Mouse (Mus musculus): ENCODE results near the gene Olfr1245.
"Not testable (repeated sequence)": the region's sequence is repeated elsewhere in the genome, so short reads cannot be mapped to it uniquely, and the experiment has no call there.

The Olfr1245 gene

DNA sequence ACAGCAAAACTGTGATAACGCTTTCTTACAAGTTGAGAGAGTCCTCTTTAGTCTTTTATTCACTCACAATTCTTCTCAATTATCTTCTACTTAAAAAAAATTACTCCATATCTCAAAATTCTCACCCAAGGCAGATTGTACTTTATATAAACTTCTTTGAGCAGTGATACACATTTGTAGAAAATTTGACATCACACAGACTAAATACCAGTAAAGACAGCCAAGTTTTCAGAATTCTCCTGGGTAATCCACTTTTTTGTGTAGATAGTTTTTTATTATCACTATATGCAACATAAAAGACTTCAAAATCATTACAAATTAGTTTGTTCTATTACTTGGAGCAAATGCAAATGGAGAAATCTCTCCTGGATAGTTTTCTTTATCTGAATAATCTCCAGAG, at the start of gene Olfr1245:
Olfr1245 (minus strand) TSS at position 101 of the 400 bp plus-strand sequence.
- no peak for DNase-seq

DNA sequence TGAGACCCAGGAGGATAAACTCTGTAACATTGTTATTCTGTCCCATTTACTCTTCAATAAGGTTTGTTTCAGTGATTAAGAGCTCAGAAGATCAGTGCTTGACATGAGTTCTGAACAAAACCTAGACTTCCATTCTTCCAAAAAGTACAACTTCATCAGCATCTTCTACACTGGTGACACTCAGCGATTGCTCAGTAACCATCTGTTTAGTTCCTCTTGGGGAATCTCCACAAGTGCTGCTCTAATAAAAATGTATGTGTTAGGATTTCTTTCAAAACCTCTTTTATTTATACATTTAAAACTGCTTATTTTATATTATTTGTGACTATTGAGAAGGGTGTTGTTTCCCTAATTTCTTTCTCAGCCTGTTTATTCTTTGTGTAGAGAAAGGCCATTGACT, 39.9 kb upstream of the Olfr1245 start, which contains the start of gene Olfr1248:
Olfr1248 (minus strand) TSS at position 101 of the 400 bp plus-strand sequence.
- DNase-seq = not testable (repeated sequence)

DNA sequence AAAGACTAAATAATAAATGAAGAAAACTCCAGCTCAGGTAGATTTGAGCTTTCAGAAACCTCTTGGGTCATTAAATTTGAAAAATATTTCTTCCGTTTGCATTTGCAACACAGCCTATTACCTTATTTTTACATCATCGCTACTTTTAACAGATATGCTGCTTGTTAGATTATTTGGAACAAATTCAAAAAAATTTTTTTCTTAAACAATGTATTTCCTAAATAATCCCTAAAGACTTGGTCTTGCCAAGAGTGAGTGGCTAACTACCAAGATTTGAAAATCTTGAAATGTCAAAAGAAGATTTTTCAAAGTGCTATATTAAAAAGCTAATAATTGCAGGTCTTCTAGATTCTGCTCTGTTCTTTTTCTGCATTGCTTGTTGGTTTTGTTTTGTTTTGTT, 35.8 kb upstream of the Olfr1245 start, which contains the start of gene Olfr1247:
Olfr1247 (minus strand) TSS at position 101 of the 400 bp plus-strand sequence.
- no peak for DNase-seq

DNA sequence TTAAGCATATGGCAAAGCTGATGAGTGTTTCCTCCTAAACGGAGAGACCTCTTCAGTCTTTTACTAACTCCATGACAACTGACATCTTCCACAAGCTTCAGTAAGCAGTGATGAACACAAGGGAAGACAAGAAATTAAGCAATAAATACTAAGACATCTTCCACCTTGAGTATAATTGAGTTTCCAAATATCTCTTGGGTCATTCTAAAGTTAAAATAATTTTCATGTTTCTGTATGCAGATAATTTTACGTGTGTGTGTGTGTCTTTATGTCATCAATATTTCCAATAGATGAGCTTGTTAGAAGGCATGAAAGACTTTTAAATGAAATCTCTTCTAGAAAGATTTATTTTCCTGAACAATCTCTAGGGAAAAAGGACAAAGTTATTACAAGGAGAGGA, 14.8 kb upstream of the Olfr1245 start, which contains the start of gene Olfr1246:
Olfr1246 (minus strand) TSS at position 101 of the 400 bp plus-strand sequence.
- DNase-seq = no peak

DNA sequence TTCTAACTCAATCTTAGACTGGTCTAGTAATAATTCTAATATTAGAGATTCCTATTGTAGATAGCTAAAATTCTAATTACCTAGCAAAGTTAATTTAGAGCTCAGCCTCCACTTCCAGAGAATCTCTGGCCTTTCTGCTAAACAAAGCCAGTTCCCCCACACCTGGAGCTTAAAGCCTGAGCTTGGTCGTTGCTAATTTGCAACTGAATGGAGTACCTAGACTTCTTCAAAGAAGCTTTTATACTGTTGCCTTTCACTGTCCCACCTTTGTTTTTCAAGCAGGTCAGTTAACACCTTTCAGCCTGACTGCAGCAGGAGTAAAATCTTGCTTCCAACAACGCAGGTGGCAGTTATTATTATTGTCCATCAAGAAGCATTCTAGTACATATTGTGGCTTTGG, 15.5 kb downstream of the Olfr1245 start:
- not testable (repeated sequence) for DNase-seq

DNA sequence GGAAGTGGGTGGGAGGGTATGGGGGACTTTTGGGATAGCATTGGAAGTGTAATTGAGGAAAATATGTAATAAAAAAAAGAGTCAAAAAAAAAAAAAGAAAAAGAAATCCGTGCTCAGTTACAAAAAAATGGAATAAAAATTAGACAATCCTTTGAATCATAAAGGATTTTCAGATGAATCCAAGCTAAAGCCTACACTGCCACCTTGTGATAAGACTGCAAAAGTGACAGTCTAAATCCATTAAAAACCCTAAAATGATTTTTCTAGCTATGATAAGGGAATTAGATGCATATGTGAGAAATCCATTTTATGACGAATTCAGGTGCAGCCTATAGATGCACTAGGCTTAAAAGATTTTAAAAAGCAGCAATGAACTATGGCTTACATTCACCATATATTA, 33.7 kb downstream of the Olfr1245 start:
- no peak for DNase-seq

DNA sequence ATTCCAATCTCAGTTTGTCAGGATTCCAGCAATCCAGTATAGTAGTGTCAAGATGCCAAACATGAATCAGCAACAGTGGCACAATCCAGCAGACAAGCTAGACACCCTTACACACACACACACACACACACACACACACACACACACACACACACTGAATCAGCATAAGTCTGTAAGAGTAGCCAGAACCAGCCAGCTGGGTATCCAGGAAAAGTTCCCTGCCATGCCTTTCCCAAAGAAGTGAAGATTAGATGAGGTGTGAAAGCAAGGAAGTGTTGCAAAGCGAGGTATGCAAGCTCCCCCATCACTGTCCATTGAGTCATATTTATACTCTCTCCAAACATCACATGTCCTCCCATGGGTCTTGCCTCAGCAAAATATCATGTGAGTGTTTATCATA, 38.3 kb downstream of the Olfr1245 start:
- DNase-seq = no peak

DNA sequence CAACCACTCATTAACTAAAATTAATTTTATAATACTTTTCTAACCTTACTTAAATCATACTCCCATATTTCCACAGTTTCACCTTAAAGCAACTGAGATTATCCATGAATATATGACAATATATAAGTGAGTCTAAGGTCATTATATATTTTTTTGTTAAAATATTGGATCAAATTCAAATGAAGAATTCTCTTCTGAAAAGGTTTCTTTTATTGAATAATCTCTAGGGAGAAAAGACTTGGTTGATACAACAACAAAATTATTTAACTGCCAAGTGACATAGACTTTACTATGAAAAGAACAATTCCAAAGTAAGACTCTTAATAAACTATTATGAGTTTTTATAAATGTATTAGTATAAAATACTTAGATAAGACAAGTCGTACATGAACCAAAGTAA, 46.9 kb downstream of the Olfr1245 start, which contains the start of gene Olfr1243:
Olfr1243 (minus strand) TSS at position 101 of the 400 bp plus-strand sequence.
- DNase-seq = no peak

Data from kidney, postnatal 25 days (tissue).